Mouse (Mus musculus) hindbrain, embryonic 12.5 days (tissue): ENCODE results near the gene Amhr2. TPM values are rescaled to one million over a fixed set of nuclear protein-coding genes. Genes with fewer than 3 reads are reported as not detected.

Source experiments
- ATAC-seq: fragments of 200-750 bp; cut with Nextera tagmentation; 2 replicates; pipeline ENCODE4 v1.8.0; 2017; ENCODE audit warnings: moderate TSS enrichment; ENCODE audit not compliant: low FRiP score
- H3K27ac ChIP-seq: fragments of 300-500 bp; sonication (generic); 2 replicates; pipeline ENCODE4 v1.5.1; 2016; ENCODE audit warnings: mild to moderate bottlenecking
- H3K27me3 ChIP-seq: fragments of 300-500 bp; sonication (generic); 2 replicates; pipeline ENCODE4 v1.6.1; 2016; ENCODE audit warnings: mild to moderate bottlenecking
- H3K36me3 ChIP-seq: fragments of 300-500 bp; sonication (generic); 2 replicates; pipeline ENCODE4 v1.6.1; 2016; ENCODE audit warnings: mild to moderate bottlenecking
- H3K4me1 ChIP-seq: fragments of 300-500 bp; sonication (generic); 2 replicates; pipeline ENCODE4 v1.6.1; 2016
- H3K4me2 ChIP-seq: fragments of 300-500 bp; sonication (generic); replicated peaks from 2 replicates; pipeline ENCODE4 v1.6.1; 2016; ENCODE audit warnings: mild to moderate bottlenecking
- H3K4me3 ChIP-seq: fragments of 300-500 bp; sonication (generic); 2 replicates; pipeline ENCODE4 v1.5.1; 2016; ENCODE audit warnings: mild to moderate bottlenecking
- H3K9ac ChIP-seq: fragments of 300-500 bp; sonication (generic); 2 replicates; pipeline ENCODE4 v1.6.1; 2016; ENCODE audit warnings: mild to moderate bottlenecking, moderate library complexity
- H3K9me3 ChIP-seq: fragments of 300-500 bp; sonication (generic); replicated peaks from 2 replicates; pipeline ENCODE4 v1.6.1; 2016; ENCODE audit warnings: mild to moderate bottlenecking
- WGBS: fragments of 180-500 bp; shearing (Covaris S2); methylation state at CpG from one replicate; pipeline ENCODE4 v1.1.7; 2016; 5-methylcytosine and 5-hydroxymethylcytosine counted together
- polyA plus RNA-seq: library from polyadenylated mRNA; unstranded; fragments of >200 nt; fragmentation: Nextera tagmentation; extraction: Ambion mirVana; gene quantifications from 2 replicates; pipeline ENCODE4 v1.2.1, GENCODE M21; 2016

The Amhr2 gene
- polyA plus RNA-seq, 1 experiment from 2014 or later: 0.23 TPM

GRCm38 (mm10) chr15:102433173-102433572, 12.0 kb upstream of the Amhr2 start:
- H3K36me3 ChIP-seq: peaks cover 67% of the 10 kb centered on the region

GRCm38 (mm10) chr15:102442490-102442889, 2.7 kb upstream of the Amhr2 start:
- H3K4me1 ChIP-seq: no peaks in the 10 kb centered on the region
- H3K4me2 ChIP-seq: no peak overlapping the region
- no peak overlapping the region for H3K4me3 ChIP-seq
- H3K9ac ChIP-seq: no peak overlapping the region
- WGBS: 52% methylated on average over 2 of the region's 2 CpGs
- H3K9me3 ChIP-seq: no peaks in the 10 kb centered on the region
- H3K36me3 ChIP-seq: no peaks in the 10 kb centered on the region
- H3K27me3 ChIP-seq: no peaks in the 10 kb centered on the region
- ATAC-seq: no peak
- no peak overlapping the region for H3K27ac ChIP-seq

More at GRCm38 (mm10) chr15:102433173-102433572, 12.0 kb upstream of the Amhr2 start:
- no peak for ATAC-seq
- no peak overlapping the region for H3K4me3 ChIP-seq
- H3K4me2 ChIP-seq: no peak overlapping the region
- no peaks in the 10 kb centered on the region for H3K27me3 ChIP-seq
- no peaks in the 10 kb centered on the region for H3K9me3 ChIP-seq
- H3K9ac ChIP-seq: no peak overlapping the region
- no peaks in the 10 kb centered on the region for H3K4me1 ChIP-seq
- no peak overlapping the region for H3K27ac ChIP-seq
- 95% methylated on average over 4 of the region's 4 CpGs for WGBS

DNA sequence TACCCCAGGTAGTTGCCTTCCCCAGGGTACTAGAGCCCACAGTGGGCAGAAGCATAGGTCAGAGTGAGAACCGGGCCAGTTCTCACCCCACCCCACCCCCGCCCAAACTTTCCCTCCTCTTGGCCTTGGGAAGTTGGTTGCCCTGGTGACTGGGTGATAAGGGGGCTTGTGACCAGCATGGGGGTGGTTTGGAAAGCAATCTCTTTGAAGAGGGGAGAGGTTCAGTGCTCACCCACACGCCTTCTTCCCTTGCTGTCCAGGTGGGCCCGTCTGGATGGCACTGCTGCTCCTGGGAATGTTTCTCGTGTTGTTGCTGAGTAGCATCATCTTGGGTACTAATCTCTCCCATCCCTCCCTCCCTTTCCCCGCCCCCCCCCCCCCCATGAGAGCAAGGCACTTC, 1.3 kb downstream of the Amhr2 start:
- Histone ChIP-seq H3K4me2 (no peak overlapping the region), H3K27me3 (no peaks in the 10 kb centered on the region), H3K4me3 (no peak overlapping the region), H3K27ac (no peak overlapping the region), H3K9ac (no peak overlapping the region), H3K36me3 (no peaks in the 10 kb centered on the region), H3K4me1 (no peaks in the 10 kb centered on the region), H3K9me3 (no peaks in the 10 kb centered on the region)
- WGBS: 61% methylated on average over 3 of the region's 6 CpGs
- no peak for ATAC-seq

- ATAC-seq: no peak
- Histone ChIP-seq H3K4me2 (no peak overlapping the region), H3K36me3 (no peaks in the 10 kb centered on the region), H3K4me3 (no peak overlapping the region), H3K27ac (no peak overlapping the region), H3K9ac (no peak overlapping the region), H3K9me3 (no peaks in the 10 kb centered on the region), H3K4me1 (no peaks in the 10 kb centered on the region), H3K27me3 (no peaks in the 10 kb centered on the region)
- 69% methylated on average over 8 of the region's 8 CpGs for WGBS
These were observed 4.2 kb downstream of the Amhr2 start for GRCm38 (mm10) chr15:102449366-102449765.

DNA sequence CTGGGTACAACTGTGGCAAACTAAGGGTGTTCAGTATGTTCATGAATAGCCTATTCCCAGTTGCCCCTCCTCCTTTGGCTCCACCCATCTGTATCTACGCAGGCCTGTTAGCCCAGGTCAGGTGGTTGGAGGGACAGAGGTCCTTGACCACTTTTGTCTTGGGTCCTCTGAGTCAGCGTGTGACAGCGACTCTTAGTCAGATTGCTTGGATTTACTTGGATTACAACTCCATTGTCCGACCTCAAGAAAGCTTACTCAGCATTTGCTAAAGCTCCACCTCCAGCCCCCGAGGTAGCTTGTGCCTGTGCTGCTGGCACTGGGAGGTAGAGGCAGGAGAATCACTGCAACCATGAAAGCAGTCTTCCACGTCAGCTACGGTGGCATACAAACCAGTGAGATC, 5.8 kb downstream of the Amhr2 start:
- no peak overlapping the region for H3K4me2 ChIP-seq
- no peaks in the 10 kb centered on the region for H3K36me3 ChIP-seq
- no peaks in the 10 kb centered on the region for H3K27me3 ChIP-seq
- H3K4me1 ChIP-seq: no peaks in the 10 kb centered on the region
- H3K9me3 ChIP-seq: no peaks in the 10 kb centered on the region
- H3K27ac ChIP-seq: no peak overlapping the region
- H3K4me3 ChIP-seq: no peak overlapping the region
- WGBS: 39% methylated on average over 7 of the region's 7 CpGs
- no peak for ATAC-seq
- no peak overlapping the region for H3K9ac ChIP-seq

GRCm38 (mm10) chr15:102451666-102452430, 6.7 kb downstream of the Amhr2 start:
- Histone ChIP-seq H3K4me3 (no peak overlapping the region), H3K4me1 (no peaks in the 10 kb centered on the region), H3K9me3 (no peaks in the 10 kb centered on the region), H3K4me2 (no peak overlapping the region), H3K27me3 (no peaks in the 10 kb centered on the region), H3K27ac (no peak overlapping the region), H3K36me3 (no peaks in the 10 kb centered on the region), H3K9ac (no peak overlapping the region)
- 87% methylated on average over 26 of the region's 26 CpGs for WGBS
- no peak for ATAC-seq

GRCm38 (mm10) chr15:102455993-102456392, 10.8 kb downstream of the Amhr2 start:
- Histone ChIP-seq H3K36me3 (no peaks in the 10 kb centered on the region), H3K4me3 (no peak overlapping the region), H3K27me3 (no peaks in the 10 kb centered on the region), H3K27ac (no peak overlapping the region), H3K9ac (no peak overlapping the region), H3K9me3 (no peaks in the 10 kb centered on the region), H3K4me2 (no peak overlapping the region), H3K4me1 (peaks cover 18% of the 10 kb centered on the region)
- WGBS: 37% methylated on average over 6 of the region's 6 CpGs
- no peak for ATAC-seq

DNA sequence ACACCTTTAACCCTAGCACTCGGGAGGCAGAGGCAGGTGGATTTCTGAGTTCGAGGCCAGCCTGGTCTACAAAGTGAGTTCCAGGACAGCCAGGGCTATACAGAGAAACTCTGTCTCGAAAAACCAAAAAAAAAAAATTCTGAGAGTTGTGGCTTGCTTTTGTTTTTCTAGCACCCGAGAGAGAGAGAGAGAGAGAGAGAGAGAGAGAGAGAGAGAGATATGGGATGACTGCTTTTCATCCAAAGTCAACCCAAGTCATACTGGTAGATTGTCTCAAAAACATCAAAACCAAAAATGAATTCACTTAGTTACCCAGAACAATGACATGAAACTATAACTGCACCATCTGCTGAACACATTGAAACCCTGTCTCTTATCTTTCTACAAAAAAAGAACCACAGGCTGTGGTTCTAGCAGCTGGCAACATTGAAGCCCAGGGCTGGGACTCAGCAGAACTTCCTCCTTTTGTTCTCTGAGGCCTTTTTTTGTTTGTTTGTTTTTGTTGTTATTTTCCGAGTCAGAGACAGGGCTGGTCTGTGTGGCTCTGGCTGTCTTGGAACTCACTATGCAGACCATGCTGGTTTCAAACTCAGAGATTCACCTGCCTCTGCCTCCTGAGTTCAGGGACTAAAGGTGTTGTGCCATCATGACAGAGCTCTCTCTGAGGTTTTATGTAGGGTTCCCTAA, 13.0 kb downstream of the Amhr2 start:
- Histone ChIP-seq H3K9me3 (no peaks in the 10 kb centered on the region), H3K4me2 (peak overlapping the region; percentile 65), H3K27ac (peak overlapping the region; percentile 5; the same call in 1 of the 2 replicates), H3K27me3 (no peaks in the 10 kb centered on the region), H3K36me3 (0 out of 2 replicates have a peak, but pooled peaks cover 4% of the 10 kb centered on the region), H3K9ac (0 out of 2 replicates have a peak overlapping the region, but pooled peaks have one; percentile 61), H3K4me3 (peak overlapping the region; percentile 44), H3K4me1 (peaks cover 20% of the 10 kb centered on the region)
- 73% methylated on average over 5 of the region's 5 CpGs for WGBS
- ATAC-seq: no peak

DNA sequence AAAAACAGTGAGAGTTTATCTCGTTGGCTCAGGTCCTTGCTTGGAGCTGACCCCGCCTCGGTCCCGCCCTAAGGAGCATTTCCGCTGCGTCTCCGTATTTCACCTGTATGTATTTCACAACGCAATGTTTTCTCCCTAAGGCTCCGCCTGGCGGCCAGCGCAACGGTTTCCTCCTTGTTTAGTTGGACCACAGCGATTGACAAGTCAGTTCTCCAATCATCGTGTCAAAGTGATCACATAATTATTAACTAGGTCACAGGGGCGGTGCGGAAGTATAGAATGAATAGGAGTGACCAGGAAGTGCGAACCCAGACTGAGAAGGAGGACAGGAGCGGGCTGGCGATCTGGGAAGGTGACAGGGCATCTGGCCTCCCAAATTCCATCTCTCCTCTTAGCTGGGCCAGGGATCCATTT, 13.7 kb downstream of the Amhr2 start, which contains the start of gene Prr13:
Gene Prr13 (plus strand): TSS at position 125 of the 414 bp plus-strand sequence.
- Histone ChIP-seq H3K27ac (peak within 1 kb of the TSS; percentile 5; the same call in 1 of the 2 replicates), H3K4me2 (peak within 1 kb of the TSS; percentile 65), H3K9ac (peak within 1 kb of the TSS; percentile 61), H3K27me3 (no peaks in the 10 kb centered on the region), H3K36me3 (0 out of 2 replicates have a peak, but pooled peaks cover 7% of the 10 kb centered on the region), H3K9me3 (no peaks in the 10 kb centered on the region), H3K4me3 (peak within 1 kb of the TSS; percentile 44), H3K4me1 (peaks cover 20% of the 10 kb centered on the region)
- peak; percentile 80 for ATAC-seq
- under 1% methylated on average over 19 of the region's 19 CpGs for WGBS

GRCm38 (mm10) chr15:102459381-102459780, 14.2 kb downstream of the Amhr2 start:
- Histone ChIP-seq H3K27ac (no peak overlapping the region), H3K4me3 (peak overlapping the region; percentile 44), H3K4me2 (peak overlapping the region; percentile 65), H3K9me3 (no peaks in the 10 kb centered on the region), H3K4me1 (peaks cover 20% of the 10 kb centered on the region), H3K27me3 (no peaks in the 10 kb centered on the region), H3K9ac (peak overlapping the region; percentile 61), H3K36me3 (0 out of 2 replicates have a peak, but pooled peaks cover 7% of the 10 kb centered on the region)
- peak; percentile 32; the same call in 1 of the 2 replicates for ATAC-seq
- WGBS: 32% methylated on average over 6 of the region's 6 CpGs

DNA sequence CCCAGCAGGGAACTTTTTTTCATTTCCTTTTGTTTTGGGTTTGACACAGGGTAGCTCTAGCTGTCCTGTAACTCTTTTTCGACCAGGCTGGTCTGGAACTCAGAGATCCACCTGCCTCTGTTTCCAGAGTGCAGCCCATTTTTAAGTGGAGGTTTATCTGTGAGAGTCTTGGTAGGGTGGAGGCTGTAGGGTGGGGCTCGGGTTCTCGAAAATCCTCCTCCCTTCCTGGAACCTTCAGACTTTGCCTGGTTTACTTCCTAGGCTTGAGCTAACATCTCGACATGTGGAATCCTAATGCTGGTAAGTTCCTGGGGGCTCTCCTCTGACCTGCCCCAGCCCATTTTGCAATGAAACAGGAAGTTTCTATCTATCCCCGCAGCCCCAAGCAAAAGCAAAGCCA, 14.7 kb downstream of the Amhr2 start:
- Histone ChIP-seq H3K27me3 (no peaks in the 10 kb centered on the region), H3K4me2 (peak overlapping the region; percentile 65), H3K9me3 (no peaks in the 10 kb centered on the region), H3K4me1 (peaks cover 20% of the 10 kb centered on the region), H3K9ac (no peak overlapping the region), H3K4me3 (no peak overlapping the region), H3K36me3 (0 out of 2 replicates have a peak, but pooled peaks cover 7% of the 10 kb centered on the region), H3K27ac (no peak overlapping the region)
- ATAC-seq: no peak
- WGBS: 57% methylated on average over 5 of the region's 5 CpGs

DNA sequence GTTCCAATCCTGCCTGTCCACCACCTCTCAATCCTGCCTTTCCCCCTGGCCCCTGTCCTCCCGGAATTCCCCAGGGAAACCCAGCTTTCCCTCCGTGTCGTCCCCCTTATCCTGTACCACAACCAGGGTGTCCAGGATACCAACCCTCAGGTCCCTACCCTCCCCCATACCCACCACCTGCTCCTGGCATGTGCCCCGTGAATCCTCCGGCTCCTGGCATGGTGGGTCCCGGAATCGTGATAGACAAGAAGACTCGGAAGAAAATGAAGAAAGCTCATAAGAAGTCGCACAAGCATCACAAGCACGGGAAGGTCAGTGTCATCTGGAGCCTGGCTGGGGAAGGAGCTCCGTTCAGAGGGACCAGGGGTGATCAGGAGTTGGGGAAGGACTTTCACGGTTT, 15.2 kb downstream of the Amhr2 start:
- H3K9me3 ChIP-seq: no peaks in the 10 kb centered on the region
- H3K9ac ChIP-seq: no peak overlapping the region
- no peak overlapping the region for H3K4me3 ChIP-seq
- H3K27me3 ChIP-seq: no peaks in the 10 kb centered on the region
- ATAC-seq: no peak
- 78% methylated on average over 12 of the region's 12 CpGs for WGBS
- H3K4me2 ChIP-seq: no peak overlapping the region
- peaks cover 20% of the 10 kb centered on the region for H3K4me1 ChIP-seq
- H3K36me3 ChIP-seq: 0 out of 2 replicates have a peak, but pooled peaks cover 7% of the 10 kb centered on the region
- H3K27ac ChIP-seq: no peak overlapping the region
